Mouse (Mus musculus) midbrain, embryonic 15.5 days (tissue): ENCODE data around the gene Ksr1. TPM values are rescaled to one million over a fixed set of nuclear protein-coding genes. Genes with fewer than 3 reads are reported as not detected.

Experiments used
- ATAC-seq: fragments of 200-750 bp; cut with Nextera tagmentation; replicated peaks from 2 replicates; pipeline ENCODE4 v1.8.0; 2017; ENCODE audit warnings: moderate TSS enrichment
- H3K27ac ChIP-seq: fragments of 300-500 bp; sonication (generic); 2 replicates; pipeline ENCODE4 v1.5.1; 2015; ENCODE audit warnings: mild to moderate bottlenecking, inconsistent platforms
- H3K27me3 ChIP-seq: fragments of 300-500 bp; sonication (generic); replicated peaks from 2 replicates; pipeline ENCODE4 v1.6.1; 2015; ENCODE audit warnings: inconsistent platforms
- H3K36me3 ChIP-seq: fragments of 300-500 bp; sonication (generic); replicated peaks from 2 replicates; pipeline ENCODE4 v1.6.1; 2015; ENCODE audit warnings: inconsistent platforms
- H3K4me1 ChIP-seq: fragments of 300-500 bp; sonication (generic); 2 replicates; pipeline ENCODE4 v1.6.1; 2015; ENCODE audit warnings: inconsistent platforms
- H3K4me2 ChIP-seq: fragments of 300-500 bp; sonication (generic); 2 replicates; pipeline ENCODE4 v1.6.1; 2015; ENCODE audit warnings: inconsistent platforms, mild to moderate bottlenecking, moderate library complexity
- H3K4me3 ChIP-seq: fragments of 300-500 bp; sonication (generic); 2 replicates; pipeline ENCODE4 v1.5.1; 2015; ENCODE audit warnings: mild to moderate bottlenecking, inconsistent platforms
- H3K9ac ChIP-seq: fragments of 300-500 bp; sonication (generic); 2 replicates; pipeline ENCODE4 v1.6.1; 2015; ENCODE audit warnings: mild to moderate bottlenecking, inconsistent platforms
- H3K9me3 ChIP-seq: fragments of 300-500 bp; sonication (generic); 2 replicates; pipeline ENCODE4 v1.6.1; 2016; ENCODE audit warnings: inconsistent platforms
- WGBS: fragments of 180-500 bp; shearing (Covaris S2); methylation state at CpG from one replicate; pipeline ENCODE4 v1.1.7; 2015; ENCODE audit warnings: mixed read lengths; 5-methylcytosine and 5-hydroxymethylcytosine counted together
- polyA plus RNA-seq: library from polyadenylated mRNA; unstranded; fragments of >200 nt; fragmentation: Nextera tagmentation; extraction: Ambion mirVana; gene quantifications from 2 replicates; pipeline ENCODE4 v1.2.1, GENCODE M21; 2015

The Ksr1 gene
- polyA plus RNA-seq, 1 experiment from 2014 or later, result 5.1 TPM

DNA sequence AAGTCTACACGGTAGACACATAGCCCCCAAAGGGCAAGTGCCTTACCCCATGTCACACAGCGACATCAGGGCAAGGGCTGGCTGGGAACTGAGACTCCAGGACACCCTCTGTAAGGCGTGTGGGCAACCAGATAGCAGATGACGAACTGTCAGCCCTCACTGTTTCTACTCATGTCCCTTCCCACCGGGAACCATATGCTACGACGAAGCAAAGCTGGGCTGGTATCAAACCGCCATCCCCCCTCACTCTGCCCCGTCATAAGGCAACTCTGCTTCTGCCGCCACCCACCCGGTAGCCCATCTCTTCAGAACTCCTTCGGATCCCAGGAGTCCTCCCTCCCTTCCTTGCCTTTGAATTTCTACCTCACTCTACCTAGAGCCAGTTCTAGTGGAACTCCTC lies 108.7 kb downstream of the Ksr1 start:
- no peaks in the 10 kb centered on the region for H3K36me3 ChIP-seq
- H3K4me3 ChIP-seq, result no peak overlapping the region
- no peak overlapping the region for H3K9ac ChIP-seq
- WGBS, result 85% methylated on average over 12 of the region's 12 CpGs
- no peaks in the 10 kb centered on the region for H3K9me3 ChIP-seq
- H3K27me3 ChIP-seq, result no peaks in the 10 kb centered on the region
- H3K4me1 ChIP-seq, result peaks cover 7% of the 10 kb centered on the region; the same call in 1 of the 2 replicates
- H3K4me2 ChIP-seq, result no peak overlapping the region
- no peak overlapping the region for H3K27ac ChIP-seq
- no peak for ATAC-seq

DNA sequence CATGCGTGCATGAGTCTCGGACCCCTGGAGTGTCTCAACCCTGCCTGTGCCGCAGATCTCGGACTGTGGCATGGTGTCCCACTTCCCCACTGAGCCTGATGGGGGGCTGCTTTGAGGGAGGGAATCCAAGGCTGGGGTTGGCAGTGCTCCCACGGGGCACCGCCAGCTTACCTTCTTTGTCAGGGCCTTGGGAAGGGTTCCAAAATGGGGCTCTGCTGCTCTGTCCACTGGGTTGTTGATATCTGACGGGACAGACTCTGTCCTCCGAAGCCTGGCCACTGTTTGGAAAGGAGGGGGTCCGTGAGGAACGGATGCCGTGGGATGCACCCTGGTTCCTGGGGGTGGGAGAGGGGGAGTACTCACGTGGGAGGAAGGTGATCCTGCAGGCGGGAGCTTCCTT lies 109.9 kb downstream of the Ksr1 start:
- ATAC-seq, result no peak
- H3K27me3 ChIP-seq, result no peaks in the 10 kb centered on the region
- no peak overlapping the region for H3K4me3 ChIP-seq
- 65% methylated on average over 13 of the region's 13 CpGs for WGBS
- H3K4me2 ChIP-seq, result no peak overlapping the region
- H3K36me3 ChIP-seq, result no peaks in the 10 kb centered on the region
- no peak overlapping the region for H3K27ac ChIP-seq
- peaks cover 7% of the 10 kb centered on the region; the same call in 1 of the 2 replicates for H3K4me1 ChIP-seq
- no peaks in the 10 kb centered on the region for H3K9me3 ChIP-seq
- no peak overlapping the region for H3K9ac ChIP-seq

DNA sequence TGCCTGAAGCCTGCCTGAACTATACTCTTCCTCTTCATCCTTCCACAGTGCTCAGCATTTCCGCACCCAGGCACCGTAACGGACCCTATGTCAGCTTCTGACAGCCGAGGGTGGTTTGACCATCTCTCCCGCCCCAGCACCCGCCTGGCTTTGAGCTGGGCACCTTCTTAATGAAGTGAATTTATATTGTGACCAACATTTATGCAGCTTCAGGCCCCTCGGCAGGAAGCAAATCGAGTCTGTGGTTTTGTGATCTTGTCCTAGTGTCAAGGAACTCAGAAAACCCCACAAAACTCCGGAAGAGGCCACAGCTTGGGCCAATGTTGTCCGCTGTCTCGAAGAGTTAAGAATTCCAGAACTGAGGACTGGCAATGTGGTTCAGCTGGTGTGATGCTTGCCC lies 112.6 kb downstream of the Ksr1 start:
- WGBS, result 90% methylated on average over 11 of the region's 11 CpGs
- Histone ChIP-seq H3K4me3 (no peak overlapping the region), H3K9ac (no peak overlapping the region), H3K9me3 (no peaks in the 10 kb centered on the region), H3K27ac (no peak overlapping the region), H3K36me3 (no peaks in the 10 kb centered on the region), H3K4me1 (peaks cover 7% of the 10 kb centered on the region), H3K4me2 (no peak overlapping the region), H3K27me3 (no peaks in the 10 kb centered on the region)
- no peak for ATAC-seq

DNA sequence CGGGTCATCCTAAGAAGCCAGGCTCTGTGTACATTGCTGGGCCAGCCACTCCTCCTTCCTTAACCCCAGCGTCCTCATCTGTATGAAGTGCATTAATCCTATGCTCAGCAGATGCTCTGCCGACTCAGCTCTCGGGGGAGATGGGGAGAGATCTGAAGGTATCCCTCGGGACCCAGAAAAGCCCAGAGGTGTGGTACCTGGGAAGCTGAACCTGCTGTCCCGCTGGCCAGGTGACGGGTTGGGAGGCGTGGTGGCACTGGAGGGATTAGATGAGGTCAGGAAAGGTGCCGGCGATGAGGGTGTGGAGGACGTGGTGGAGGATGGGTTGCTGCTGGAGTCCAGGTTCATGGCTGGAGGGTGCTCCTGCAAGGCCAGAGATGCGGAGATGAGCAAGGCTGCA lies 113.2 kb downstream of the Ksr1 start:
- Histone ChIP-seq H3K27ac (no peak overlapping the region), H3K9me3 (no peaks in the 10 kb centered on the region), H3K9ac (no peak overlapping the region), H3K4me1 (peaks cover 7% of the 10 kb centered on the region), H3K36me3 (no peaks in the 10 kb centered on the region), H3K4me2 (no peak overlapping the region), H3K27me3 (no peaks in the 10 kb centered on the region), H3K4me3 (no peak overlapping the region)
- 82% methylated on average over 12 of the region's 12 CpGs for WGBS
- no peak for ATAC-seq

DNA sequence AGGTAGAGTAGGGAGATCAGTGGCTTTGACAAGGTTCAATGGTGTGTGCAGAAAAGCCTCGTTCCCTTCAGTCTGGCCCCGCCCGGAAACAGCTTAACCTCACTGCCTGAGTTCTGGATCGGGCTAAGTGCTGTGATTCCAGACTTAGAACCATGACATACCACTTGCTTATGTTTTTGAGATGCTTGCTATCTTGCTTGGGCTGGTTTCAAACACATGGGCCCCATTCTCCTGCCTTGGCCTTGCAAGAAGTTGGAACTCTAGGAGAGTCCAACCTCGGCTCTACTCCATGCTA lies 114.8 kb downstream of the Ksr1 start:
- WGBS, result 78% methylated on average over 5 of the region's 5 CpGs
- H3K36me3 ChIP-seq, result no peaks in the 10 kb centered on the region

DNA sequence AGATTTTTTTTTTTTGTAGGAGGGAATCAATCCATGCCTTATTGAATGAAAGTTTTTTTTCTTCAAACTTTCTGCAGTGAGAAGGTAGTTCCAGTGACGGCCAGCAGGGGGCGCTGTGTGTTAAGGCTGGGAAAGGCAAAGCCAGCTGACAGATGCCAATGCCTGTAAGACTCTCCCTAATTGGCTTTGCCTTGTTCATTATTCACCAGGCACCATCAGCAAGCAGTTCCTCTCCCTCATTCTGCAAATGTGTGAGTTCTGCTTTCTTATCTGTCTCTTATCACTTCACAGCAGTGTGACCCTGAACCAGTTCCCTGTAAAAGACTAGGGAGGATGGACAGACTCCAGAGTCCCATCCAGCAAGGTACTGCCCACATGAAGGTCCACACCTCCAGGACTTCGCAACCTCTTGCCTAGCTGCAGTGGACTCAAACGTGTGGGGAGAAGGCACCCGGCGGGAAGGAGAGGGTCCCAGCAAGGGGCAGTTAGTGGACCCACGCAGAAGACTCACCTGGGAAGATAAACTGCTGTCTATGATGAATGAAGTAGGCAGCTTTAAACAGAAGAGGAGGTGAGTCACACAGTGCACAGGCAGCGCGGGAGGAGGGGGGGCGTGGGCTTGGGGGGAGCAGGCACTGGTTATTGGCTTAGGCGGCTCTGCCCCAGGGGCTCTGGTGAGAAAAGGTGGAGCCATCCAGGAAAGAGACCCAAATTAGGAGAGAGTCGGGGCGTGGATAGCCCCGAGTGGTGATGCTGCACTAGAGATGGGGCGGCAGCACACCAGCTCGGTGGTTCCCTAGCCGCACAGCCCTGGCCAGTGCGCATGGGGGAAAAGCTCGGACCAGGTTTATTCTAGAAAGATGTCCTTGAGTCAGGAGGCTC lies 115.4 kb downstream of the Ksr1 start:
- Histone ChIP-seq H3K27me3 (no peaks in the 10 kb centered on the region), H3K9me3 (no peaks in the 10 kb centered on the region), H3K36me3 (no peaks in the 10 kb centered on the region), H3K4me2 (no peak overlapping the region), H3K9ac (no peak overlapping the region), H3K4me3 (no peak overlapping the region), H3K27ac (0 out of 2 replicates have a peak overlapping the region, but pooled peaks have one; percentile 31), H3K4me1 (peaks cover 7% of the 10 kb centered on the region)
- WGBS, result 54% methylated on average over 19 of the region's 19 CpGs
- ATAC-seq, result peak; percentile 48; the same call in 1 of the 2 replicates

More for the DNA sequence above, 114.8 kb downstream of the Ksr1 start:
- Histone ChIP-seq H3K9ac (no peak overlapping the region), H3K4me1 (peaks cover 7% of the 10 kb centered on the region), H3K27ac (no peak overlapping the region), H3K27me3 (no peaks in the 10 kb centered on the region), H3K4me3 (no peak overlapping the region), H3K4me2 (no peak overlapping the region), H3K9me3 (no peaks in the 10 kb centered on the region)
- no peak for ATAC-seq

DNA sequence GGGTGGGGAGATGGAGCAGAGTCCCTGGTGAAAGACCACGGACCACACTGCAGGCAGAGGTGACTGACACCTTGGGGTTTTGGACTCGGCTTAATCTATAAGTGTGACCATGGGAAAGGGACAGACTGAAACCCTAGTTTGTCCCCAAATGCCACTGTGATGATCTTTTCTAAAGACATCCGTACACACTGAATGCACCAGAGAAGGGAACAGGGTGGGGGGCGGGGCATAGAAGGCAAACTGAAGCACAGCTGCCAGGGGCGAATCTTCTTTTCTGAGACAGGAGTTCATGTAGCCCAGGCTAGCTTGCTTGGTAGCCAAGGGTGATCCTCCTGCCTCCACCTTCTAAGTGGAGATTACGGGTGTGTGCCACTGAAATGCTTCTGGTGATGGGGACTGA lies 122.5 kb downstream of the Ksr1 start:
- H3K4me2 ChIP-seq, result no peak overlapping the region
- H3K27me3 ChIP-seq, result no peaks in the 10 kb centered on the region
- H3K27ac ChIP-seq, result no peak overlapping the region
- 0 out of 2 replicates have a peak, but pooled peaks cover 3% of the 10 kb centered on the region for H3K36me3 ChIP-seq
- H3K4me3 ChIP-seq, result no peak overlapping the region
- 84% methylated on average over 6 of the region's 6 CpGs for WGBS
- H3K4me1 ChIP-seq, result no peaks in the 10 kb centered on the region
- H3K9ac ChIP-seq, result no peak overlapping the region
- ATAC-seq, result no peak
- H3K9me3 ChIP-seq, result no peaks in the 10 kb centered on the region

DNA sequence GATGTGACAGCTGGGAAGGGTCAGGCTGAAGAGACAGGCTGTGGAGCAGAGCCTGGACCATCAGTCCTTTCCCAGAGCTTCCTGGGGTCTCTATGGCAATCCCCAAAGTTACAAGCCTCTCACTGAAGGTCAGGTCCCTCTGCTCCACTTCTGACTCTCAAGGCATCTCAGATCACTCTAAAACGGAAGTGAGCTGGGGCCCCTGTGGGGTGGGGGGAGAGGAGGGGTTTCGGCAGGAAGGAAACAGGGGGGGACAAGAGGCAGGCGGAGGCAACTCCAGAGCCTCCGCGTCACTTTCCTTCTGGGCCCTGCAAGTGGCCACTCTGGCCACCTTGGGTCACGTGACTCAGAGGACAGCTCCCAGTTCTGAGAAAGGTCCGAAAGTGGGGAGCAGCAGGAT lies 122.9 kb downstream of the Ksr1 start:
- 0 out of 2 replicates have a peak, but pooled peaks cover 3% of the 10 kb centered on the region for H3K36me3 ChIP-seq
- 57% methylated on average over 7 of the region's 7 CpGs for WGBS

DNA sequence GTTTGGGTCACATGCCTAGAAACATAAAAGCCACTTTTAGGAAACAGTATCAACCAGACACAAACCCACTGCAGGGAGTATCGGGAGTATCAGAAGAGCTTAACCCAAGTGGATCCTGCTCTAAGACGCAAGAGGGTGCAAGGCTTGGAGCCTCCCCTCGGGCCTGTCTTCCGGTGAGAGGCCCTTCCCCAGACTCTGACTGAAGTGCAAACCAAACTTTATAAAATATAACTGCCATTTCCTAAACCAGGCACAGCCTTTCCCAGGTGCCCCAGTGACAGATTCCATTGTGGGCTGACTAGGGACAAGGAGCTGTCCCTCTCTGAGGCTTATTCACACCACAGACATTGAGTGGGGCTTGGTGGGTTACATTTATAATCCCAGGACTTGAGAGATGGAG lies 123.4 kb downstream of the Ksr1 start:
- H3K36me3 ChIP-seq, result 0 out of 2 replicates have a peak, but pooled peaks cover 3% of the 10 kb centered on the region

More for the DNA sequence above, 122.9 kb downstream of the Ksr1 start:
- Histone ChIP-seq H3K27ac (no peak overlapping the region), H3K27me3 (no peaks in the 10 kb centered on the region), H3K4me2 (no peak overlapping the region), H3K9me3 (no peaks in the 10 kb centered on the region), H3K4me3 (no peak overlapping the region), H3K4me1 (no peaks in the 10 kb centered on the region), H3K9ac (no peak overlapping the region)
- no peak for ATAC-seq

DNA sequence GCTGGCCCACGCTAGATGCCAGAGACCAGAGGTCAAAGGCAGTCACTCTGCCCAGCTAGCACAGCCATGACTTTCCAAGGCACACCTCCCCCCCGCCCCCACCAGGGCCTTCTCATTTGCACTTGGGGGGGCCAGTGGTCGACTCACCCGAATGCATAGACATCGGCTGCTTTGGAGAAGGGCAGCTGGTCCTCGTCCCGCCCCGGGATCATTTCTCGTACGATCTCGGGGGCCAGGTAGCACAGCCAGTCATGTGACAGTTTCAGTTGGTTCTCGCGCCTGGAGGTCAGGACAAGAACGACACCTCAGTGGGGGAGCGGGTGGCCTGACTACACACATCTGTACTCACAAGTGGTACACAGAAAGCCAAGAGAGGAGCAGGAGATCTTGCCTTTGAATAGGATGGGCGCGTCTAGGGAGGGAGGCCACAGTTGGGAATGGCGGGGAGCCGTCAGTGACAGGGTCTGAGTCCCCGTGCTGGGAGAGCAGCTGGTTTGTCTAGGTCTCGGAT lies 125.6 kb downstream of the Ksr1 start:
- 0 out of 2 replicates have a peak, but pooled peaks cover 3% of the 10 kb centered on the region for H3K36me3 ChIP-seq
- ATAC-seq, result no peak
- 82% methylated on average over 21 of the region's 21 CpGs for WGBS
- H3K27ac ChIP-seq, result no peak overlapping the region
- no peak overlapping the region for H3K4me3 ChIP-seq
- no peaks in the 10 kb centered on the region for H3K9me3 ChIP-seq
- H3K4me2 ChIP-seq, result no peak overlapping the region
- no peaks in the 10 kb centered on the region for H3K27me3 ChIP-seq
- no peak overlapping the region for H3K9ac ChIP-seq
- H3K4me1 ChIP-seq, result no peaks in the 10 kb centered on the region

More for the DNA sequence above, 123.4 kb downstream of the Ksr1 start:
- H3K4me1 ChIP-seq, result no peaks in the 10 kb centered on the region
- no peaks in the 10 kb centered on the region for H3K27me3 ChIP-seq
- H3K9ac ChIP-seq, result no peak overlapping the region
- no peak overlapping the region for H3K27ac ChIP-seq
- H3K4me3 ChIP-seq, result no peak overlapping the region
- no peaks in the 10 kb centered on the region for H3K9me3 ChIP-seq
- H3K4me2 ChIP-seq, result no peak overlapping the region
- WGBS, result 70% methylated on average over 4 of the region's 4 CpGs
- no peak for ATAC-seq

DNA sequence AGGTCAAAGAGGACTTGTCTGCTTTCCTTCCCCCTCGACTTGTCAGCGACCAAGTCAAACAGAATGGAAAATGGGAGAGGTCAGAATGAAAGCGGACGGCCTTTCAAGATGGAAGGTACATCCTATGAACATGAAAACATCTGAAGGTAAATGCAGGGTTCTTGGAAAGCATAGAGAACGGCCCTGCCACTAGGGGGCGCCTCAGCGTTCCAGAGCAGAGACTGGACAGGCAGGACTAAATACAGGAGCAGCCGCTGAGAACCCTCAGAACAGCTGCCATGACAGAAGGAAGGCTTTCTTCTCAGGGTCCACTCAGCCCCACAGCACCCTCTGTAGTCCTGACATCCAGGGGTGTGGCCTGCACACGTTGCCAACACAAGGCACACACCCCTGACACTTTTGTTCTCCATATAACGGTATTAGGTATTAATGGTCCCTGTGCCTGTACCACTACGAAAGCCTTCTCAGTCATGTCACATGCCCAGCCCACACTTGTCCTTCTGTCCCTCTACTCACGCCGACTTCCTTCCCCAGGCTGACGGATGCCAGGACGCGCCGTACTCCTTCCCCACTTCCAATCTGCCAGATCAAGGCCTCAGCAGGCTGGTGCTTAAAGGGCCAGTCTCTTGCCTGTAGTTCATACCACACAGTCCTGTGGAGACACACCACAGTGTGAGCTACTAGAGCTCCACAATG lies 126.2 kb downstream of the Ksr1 start:
- no peaks in the 10 kb centered on the region for H3K27me3 ChIP-seq
- H3K4me2 ChIP-seq, result no peak overlapping the region
- no peaks in the 10 kb centered on the region for H3K9me3 ChIP-seq
- WGBS, result 89% methylated on average over 17 of the region's 17 CpGs
- no peaks in the 10 kb centered on the region for H3K4me1 ChIP-seq
- H3K4me3 ChIP-seq, result no peak overlapping the region
- no peak overlapping the region for H3K27ac ChIP-seq
- ATAC-seq, result no peak
- no peak overlapping the region for H3K9ac ChIP-seq
- 0 out of 2 replicates have a peak, but pooled peaks cover 3% of the 10 kb centered on the region for H3K36me3 ChIP-seq

DNA sequence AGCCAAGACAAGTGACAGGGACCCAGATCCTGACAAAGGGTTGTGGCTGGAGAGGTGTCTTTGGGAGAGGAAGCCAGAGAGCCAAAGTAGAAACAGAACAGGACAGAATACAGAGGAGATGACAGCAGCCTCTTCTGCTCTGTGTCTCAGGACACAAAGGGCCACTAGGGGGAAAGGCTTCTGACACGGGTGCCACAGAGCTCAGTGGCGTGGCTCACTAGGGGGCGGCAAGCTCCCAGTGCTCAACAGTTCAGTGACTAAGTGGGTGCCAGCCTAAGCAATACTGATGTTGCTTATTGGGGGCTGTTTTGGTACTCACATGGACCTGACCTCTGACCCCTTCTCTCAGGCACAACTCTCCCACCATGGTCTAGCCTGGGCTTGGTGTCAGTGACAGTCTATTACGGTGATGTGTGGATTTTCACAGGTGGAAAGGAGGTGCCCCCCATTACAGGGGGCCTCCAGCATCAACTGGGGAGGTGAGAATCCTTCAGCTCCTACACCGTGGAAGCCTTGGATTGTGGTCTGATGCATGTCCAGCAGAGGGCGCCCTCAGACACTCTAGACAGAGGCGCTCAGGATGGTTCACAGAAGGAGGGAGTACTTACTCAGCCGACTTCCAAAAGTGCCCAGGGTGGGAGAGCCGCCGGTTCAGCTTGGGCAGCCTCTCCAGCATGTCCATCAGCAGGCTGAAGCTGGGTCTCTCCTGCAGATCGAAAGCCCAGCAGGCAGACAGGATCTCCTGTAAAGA lies 127.1 kb downstream of the Ksr1 start:
- Histone ChIP-seq H3K27me3 (no peaks in the 10 kb centered on the region), H3K36me3 (0 out of 2 replicates have a peak, but pooled peaks cover 3% of the 10 kb centered on the region), H3K4me2 (no peak overlapping the region), H3K4me3 (no peak overlapping the region), H3K9ac (no peak overlapping the region), H3K4me1 (peaks cover 4% of the 10 kb centered on the region), H3K9me3 (no peaks in the 10 kb centered on the region), H3K27ac (no peak overlapping the region)
- 53% methylated on average over 11 of the region's 11 CpGs for WGBS
- ATAC-seq, result no peak
